Mouse (Mus musculus) limb, embryonic 14.5 days (tissue): Measurements from ENCODE around the gene Odf3l2. TPM values are rescaled to one million over a fixed set of nuclear protein-coding genes. Genes with fewer than 3 reads are reported as not detected.
A peak's percentile ranks its signal among the peaks of the same experiment; 100 is the strongest.

Source experiments
- ATAC-seq: fragments of 200-750 bp; cut with Nextera tagmentation; 2 replicates; pipeline ENCODE4 v1.8.0; 2017; ENCODE audit warnings: low read depth, moderate number of reproducible peaks, moderate TSS enrichment; ENCODE audit not compliant: low FRiP score
- DNase-seq: peaks from one replicate; pipeline ENCODE4 v3.0.0-alpha.2; 2015; ENCODE audit warnings: low spot score
- H3K27ac ChIP-seq: fragments of 300-500 bp; sonication (generic); replicated peaks from 2 replicates; pipeline ENCODE4 v1.5.1; 2014; ENCODE audit warnings: low read depth, mild to moderate bottlenecking, low read length, moderate library complexity, mixed read lengths
- H3K27me3 ChIP-seq: fragments of 300-500 bp; sonication (generic); 2 replicates; pipeline ENCODE4 v1.6.1; 2014; ENCODE audit warnings: low read length, mixed read lengths; ENCODE audit not compliant: control insufficient read depth, insufficient read depth
- H3K36me3 ChIP-seq: fragments of 300-500 bp; sonication (generic); 2 replicates; pipeline ENCODE4 v1.6.1; 2014; ENCODE audit warnings: mild to moderate bottlenecking, low read length, moderate library complexity, mixed read lengths; ENCODE audit not compliant: control insufficient read depth, insufficient read depth
- H3K4me1 ChIP-seq: fragments of 300-500 bp; sonication (generic); 2 replicates; pipeline ENCODE4 v1.6.1; 2014; ENCODE audit warnings: antibody characterized with exemption, low read length, mixed read lengths; ENCODE audit not compliant: control insufficient read depth, insufficient read depth
- H3K4me2 ChIP-seq: fragments of 300-500 bp; sonication (generic); replicated peaks from 2 replicates; pipeline ENCODE4 v1.6.1; 2014; ENCODE audit warnings: low read depth, mild to moderate bottlenecking, low read length, moderate library complexity; ENCODE audit not compliant: severe bottlenecking
- H3K4me3 ChIP-seq: fragments of 300-500 bp; sonication (generic); replicated peaks from 2 replicates; pipeline ENCODE4 v1.5.1; 2014; ENCODE audit warnings: low read length
- H3K9ac ChIP-seq: fragments of 300-500 bp; sonication (generic); 2 replicates; pipeline ENCODE4 v1.6.1; 2014; ENCODE audit warnings: mild to moderate bottlenecking, low read depth, low read length, moderate library complexity; ENCODE audit not compliant: severe bottlenecking
- H3K9me3 ChIP-seq: fragments of 300-500 bp; sonication (generic); 2 replicates; pipeline ENCODE4 v1.6.1; 2016; ENCODE audit warnings: low read length; ENCODE audit not compliant: control insufficient read depth
- POLR2A ChIP-seq: fragments of 200-500 bp; IDR thresholded peaks from 2 replicates; pipeline ENCODE4 v1.8.0; 2012; ENCODE audit warnings: inconsistent platforms, mild to moderate bottlenecking, moderate library complexity, borderline replicate concordance; ENCODE audit not compliant: insufficient read depth, insufficient read length; ENCODE audit errors: extremely low read depth
- WGBS: fragments of 180-500 bp; shearing (Covaris S2); extraction: QIAGEN DNeasy Blood & Tissue Kit; methylation state at CpG from one replicate; pipeline ENCODE4 v1.1.7; 2014; 5-methylcytosine and 5-hydroxymethylcytosine counted together
- polyA plus RNA-seq, 2 experiments: library from polyadenylated mRNA; depleted of rRNA in 1 of 2; stranded (reverse) in 1 of 2; unstranded in 1 of 2; fragments of >200 nt; fragmentation: Nextera tagmentation in 1 of 2; extraction: Ambion mirVana in 1 of 2; gene quantifications; 2 replicates each; pipeline versions ENCODE4 v1.2.1 to v1.2.3; 2012 to 2014

Gene Odf3l2
- polyA plus RNA-seq, 2 experiments, result 0.14 TPM; not detected in 1

- Histone ChIP-seq H3K27ac (peak within 1 kb of the TSS; percentile 58; the same call in 1 of the 2 replicates), H3K4me2 (peak within 1 kb of the TSS; percentile 94), H3K9ac (peak within 1 kb of the TSS; percentile 86), H3K36me3 (no peaks in the 10 kb centered on the region), H3K4me1 (peaks cover 9% of the 10 kb centered on the region), H3K9me3 (no peaks in the 10 kb centered on the region), H3K27me3 (peaks cover 17% of the 10 kb centered on the region; the same call in 1 of the 2 replicates), H3K4me3 (peak within 1 kb of the TSS; percentile 74)
- DNase-seq (peak; percentile 55), ATAC-seq (peak; percentile 82)
- 0 out of 2 replicates have a peak, but pooled peaks have one; percentile 23 for TF ChIP-seq POLR2A
- 2% methylated on average over 39 of the region's 116 CpGs for WGBS
Measured at GRCm38 (mm10) chr10:79637128-79638110, 8.1 kb downstream of the Odf3l2 start, which contains the start of gene Shc2. Gene Shc2, minus strand, starts transcription at chr10:79637918.

GRCm38 (mm10) chr10:79636287-79636686, 9.3 kb downstream of the Odf3l2 start:
- H3K27me3 ChIP-seq, result peaks cover 17% of the 10 kb centered on the region; the same call in 1 of the 2 replicates
- no peak overlapping the region for H3K4me3 ChIP-seq
- DNase-seq (no peak), ATAC-seq (no peak)
- TF ChIP-seq POLR2A, result no peak
- no peaks in the 10 kb centered on the region for H3K9me3 ChIP-seq
- H3K4me2 ChIP-seq, result peak overlapping the region; percentile 94; the same call in 1 of the 2 replicates
- no peak overlapping the region for H3K27ac ChIP-seq
- 0 out of 2 replicates have a peak overlapping the region, but pooled peaks have one; percentile 86 for H3K9ac ChIP-seq
- 86% methylated on average over 8 of the region's 8 CpGs for WGBS
- H3K36me3 ChIP-seq, result no peaks in the 10 kb centered on the region
- peaks cover 9% of the 10 kb centered on the region for H3K4me1 ChIP-seq

- Histone ChIP-seq H3K9ac (no peak overlapping the region), H3K4me2 (no peak overlapping the region), H3K4me3 (no peak overlapping the region), H3K36me3 (no peaks in the 10 kb centered on the region), H3K27ac (no peak overlapping the region), H3K27me3 (no peaks in the 10 kb centered on the region), H3K9me3 (no peaks in the 10 kb centered on the region), H3K4me1 (peaks cover 3% of the 10 kb centered on the region; the same call in 1 of the 2 replicates)
- ATAC-seq, result no peak
- WGBS, result 90% methylated on average over 17 of the region's 17 CpGs
- TF ChIP-seq POLR2A, result no peak
- DNase-seq, result no peak
Measured at GRCm38 (mm10) chr10:79633006-79633777, 12.3 kb downstream of the Odf3l2 start.

- no peaks in the 10 kb centered on the region for H3K36me3 ChIP-seq
Measured at GRCm38 (mm10) chr10:79631432-79631831, 14.1 kb downstream of the Odf3l2 start.

GRCm38 (mm10) chr10:79628377-79628776, 17.2 kb downstream of the Odf3l2 start:
- H3K36me3 ChIP-seq, result no peaks in the 10 kb centered on the region
- ATAC-seq, result no peak
- no peaks in the 10 kb centered on the region for H3K4me1 ChIP-seq
- no peak for DNase-seq
- no peak for TF ChIP-seq POLR2A
- no peak overlapping the region for H3K9ac ChIP-seq
- no peak overlapping the region for H3K4me3 ChIP-seq
- H3K27ac ChIP-seq, result no peak overlapping the region
- H3K9me3 ChIP-seq, result no peaks in the 10 kb centered on the region
- WGBS, result 72% methylated on average over 5 of the region's 5 CpGs
- no peaks in the 10 kb centered on the region for H3K27me3 ChIP-seq
- H3K4me2 ChIP-seq, result no peak overlapping the region

More at GRCm38 (mm10) chr10:79631432-79631831, 14.1 kb downstream of the Odf3l2 start:
- Histone ChIP-seq H3K9ac (no peak overlapping the region; the same call in 1 of the 2 replicates), H3K4me3 (no peak overlapping the region), H3K27ac (no peak overlapping the region), H3K27me3 (no peaks in the 10 kb centered on the region), H3K4me1 (no peaks in the 10 kb centered on the region), H3K9me3 (no peaks in the 10 kb centered on the region), H3K4me2 (no peak overlapping the region)
- TF ChIP-seq POLR2A, result no peak
- DNase-seq, result no peak
- no peak for ATAC-seq
- 82% methylated on average over 4 of the region's 4 CpGs for WGBS
